Mouse (Mus musculus) hindbrain, postnatal 0 days (tissue): ENCODE data around the gene Map3k19. TPM values are rescaled to one million over a fixed set of nuclear protein-coding genes. Genes with fewer than 3 reads are reported as not detected.
A peak's percentile ranks its signal among the peaks of the same experiment; 100 is the strongest.

Source experiments
- ATAC-seq: fragments of 200-750 bp; cut with Nextera tagmentation; 2 replicates; pipeline ENCODE4 v1.8.0; 2017; ENCODE audit warnings: mild to moderate bottlenecking, moderate TSS enrichment, moderate library complexity
- DNase-seq: peaks from one replicate; pipeline ENCODE4 v3.0.0-alpha.2; 2015; ENCODE audit warnings: low spot score
- H3K27ac ChIP-seq: fragments of 300-500 bp; sonication (generic); 2 replicates; pipeline ENCODE4 v1.5.1; 2014; ENCODE audit warnings: mild to moderate bottlenecking
- H3K27me3 ChIP-seq: fragments of 300-500 bp; sonication (generic); 2 replicates; pipeline ENCODE4 v1.6.1; 2014; ENCODE audit warnings: low read length, mixed read lengths; ENCODE audit not compliant: insufficient read depth
- H3K36me3 ChIP-seq: fragments of 300-500 bp; sonication (generic); 2 replicates; pipeline ENCODE4 v1.6.1; 2014; ENCODE audit warnings: low read length, mixed read lengths; ENCODE audit not compliant: insufficient read depth
- H3K4me1 ChIP-seq: fragments of 300-500 bp; sonication (generic); 2 replicates; pipeline ENCODE4 v1.6.1; 2014; ENCODE audit warnings: antibody characterized with exemption, low read length, mixed read lengths; ENCODE audit not compliant: insufficient read depth
- H3K4me2 ChIP-seq: fragments of 300-500 bp; sonication (generic); 2 replicates; pipeline ENCODE4 v1.6.1; 2014; ENCODE audit warnings: low read depth, mild to moderate bottlenecking, low read length, moderate library complexity, mixed read lengths
- H3K4me3 ChIP-seq: fragments of 300-500 bp; sonication (generic); 2 replicates; pipeline ENCODE4 v1.5.1; 2014; ENCODE audit warnings: low read length
- H3K9ac ChIP-seq: fragments of 300-500 bp; sonication (generic); replicated peaks from 2 replicates; pipeline ENCODE4 v1.6.1; 2014; ENCODE audit warnings: mild to moderate bottlenecking, low read length, moderate library complexity, mixed read lengths
- H3K9me3 ChIP-seq: fragments of 300-500 bp; sonication (generic); 2 replicates; pipeline ENCODE4 v1.6.1; 2016; ENCODE audit warnings: low read length, mixed read lengths
- CTCF ChIP-seq: IDR thresholded peaks from 2 replicates; pipeline ENCODE4 v1.5.1; 2016; ENCODE audit warnings: antibody characterized with exemption, control low read depth, low read depth
- WGBS: fragments of 180-500 bp; shearing (Covaris S2); extraction: QIAGEN DNeasy Blood & Tissue Kit; methylation state at CpG from one replicate; pipeline ENCODE4 v1.1.7; 2014; 5-methylcytosine and 5-hydroxymethylcytosine counted together
- polyA plus RNA-seq: library from polyadenylated mRNA; unstranded; fragments of >200 nt; fragmentation: Nextera tagmentation; extraction: Ambion mirVana; gene quantifications from 2 replicates; pipeline ENCODE4 v1.2.1, GENCODE M21; 2015
- total RNA-seq: library from RNA; depleted of rRNA; stranded (reverse); fragments of >200 nt; gene quantifications from 2 replicates; pipeline ENCODE4 v1.2.3, GENCODE M21; 2014; rRNA removed

Map3k19 gene
- 2.5 and 3.6 TPM in 2 replicates for total RNA-seq
- 0.94 and 0.95 TPM in 2 replicates for polyA plus RNA-seq

- Histone ChIP-seq H3K4me1 (no peaks in the 10 kb centered on the region), H3K9ac (no peak within 1 kb of the TSS), H3K27me3 (no peaks in the 10 kb centered on the region), H3K4me3 (peak within 1 kb of the TSS; percentile 7; the same call in 1 of the 2 replicates), H3K27ac (no peak within 1 kb of the TSS), H3K9me3 (peaks cover 7% of the 10 kb centered on the region; the same call in 1 of the 2 replicates), H3K36me3 (no peaks in the 10 kb centered on the region), H3K4me2 (peak within 1 kb of the TSS; percentile 33)
- ATAC-seq, result peak; percentile 49; the same call in 1 of the 2 replicates
- no peak for TF ChIP-seq CTCF
- peak; percentile 54 for DNase-seq
- 55% methylated on average over 14 of the region's 14 CpGs for WGBS
Measured at GRCm38 (mm10) chr1:127854486-127855222, at the start of gene Map3k19. Map3k19 (minus strand) TSS chr1:127855031.

- no peak overlapping the region for H3K27ac ChIP-seq
Measured at GRCm38 (mm10) chr1:127899401-127899800, 44.6 kb upstream of the Map3k19 start.

GRCm38 (mm10) chr1:127869276-127869675 lies 14.4 kb upstream of the Map3k19 start:
- Histone ChIP-seq H3K27me3 (no peaks in the 10 kb centered on the region), H3K27ac (peak overlapping the region; percentile 89; the same call in 1 of the 2 replicates), H3K4me2 (peak overlapping the region; percentile 77), H3K4me3 (peak overlapping the region; percentile 77), H3K9ac (peak overlapping the region; percentile 77), H3K9me3 (no peaks in the 10 kb centered on the region), H3K36me3 (no peaks in the 10 kb centered on the region), H3K4me1 (peaks cover 3% of the 10 kb centered on the region; the same call in 1 of the 2 replicates)
- no peak for ATAC-seq
- DNase-seq, result no peak
- WGBS, result 35% methylated on average over 8 of the region's 8 CpGs
- no peak for TF ChIP-seq CTCF

More at GRCm38 (mm10) chr1:127899401-127899800, 44.6 kb upstream of the Map3k19 start:
- TF ChIP-seq CTCF, result no peak
- ATAC-seq (no peak), DNase-seq (no peak)
- H3K9ac ChIP-seq, result no peak overlapping the region
- H3K27me3 ChIP-seq, result no peaks in the 10 kb centered on the region
- no peak overlapping the region for H3K4me3 ChIP-seq
- H3K9me3 ChIP-seq, result no peaks in the 10 kb centered on the region
- H3K36me3 ChIP-seq, result no peaks in the 10 kb centered on the region
- no peaks in the 10 kb centered on the region for H3K4me1 ChIP-seq
- 91% methylated on average over 1 of the region's 1 CpGs for WGBS
- H3K4me2 ChIP-seq, result no peak overlapping the region

- H3K27ac ChIP-seq, result peak within 1 kb of the TSS; percentile 89
- peak within 1 kb of the TSS; percentile 77 for H3K4me3 ChIP-seq
- DNase-seq, result peak; percentile 92
- H3K27me3 ChIP-seq, result no peaks in the 10 kb centered on the region
- peak within 1 kb of the TSS; percentile 77 for H3K4me2 ChIP-seq
- WGBS, result 12% methylated on average over 47 of the region's 47 CpGs
- no peaks in the 10 kb centered on the region for H3K36me3 ChIP-seq
- no peak for TF ChIP-seq CTCF
- peak; percentile 99 for ATAC-seq
- peak within 1 kb of the TSS; percentile 77 for H3K9ac ChIP-seq
- H3K9me3 ChIP-seq, result no peaks in the 10 kb centered on the region
- H3K4me1 ChIP-seq, result peaks cover 3% of the 10 kb centered on the region; the same call in 1 of the 2 replicates
Measured at GRCm38 (mm10) chr1:127868300-127869261, 13.8 kb upstream of the Map3k19 start, which contains the start of gene Rab3gap1. Rab3gap1 (plus strand) TSS chr1:127868773.

GRCm38 (mm10) chr1:127863806-127864205 lies 9.0 kb upstream of the Map3k19 start:
- no peaks in the 10 kb centered on the region for H3K36me3 ChIP-seq
- 54% methylated on average over 7 of the region's 7 CpGs for WGBS
- no peak overlapping the region for H3K4me3 ChIP-seq
- no peaks in the 10 kb centered on the region for H3K4me1 ChIP-seq
- DNase-seq (peak; percentile 49), ATAC-seq (no peak)
- no peak for TF ChIP-seq CTCF
- no peak overlapping the region; the same call in 1 of the 2 replicates for H3K27ac ChIP-seq
- no peak overlapping the region for H3K4me2 ChIP-seq
- H3K27me3 ChIP-seq, result no peaks in the 10 kb centered on the region
- H3K9me3 ChIP-seq, result no peaks in the 10 kb centered on the region
- H3K9ac ChIP-seq, result no peak overlapping the region

GRCm38 (mm10) chr1:127861900-127862299 lies 7.1 kb upstream of the Map3k19 start:
- Histone ChIP-seq H3K36me3 (no peaks in the 10 kb centered on the region), H3K4me2 (no peak overlapping the region), H3K27ac (no peak overlapping the region), H3K4me1 (no peaks in the 10 kb centered on the region), H3K9ac (no peak overlapping the region), H3K9me3 (no peaks in the 10 kb centered on the region), H3K27me3 (no peaks in the 10 kb centered on the region), H3K4me3 (no peak overlapping the region)
- 89% methylated on average over 5 of the region's 5 CpGs for WGBS
- ATAC-seq (no peak), DNase-seq (no peak)
- TF ChIP-seq CTCF, result no peak
